Mouse (Mus musculus) liver, embryonic 12.5 days (tissue): ENCODE data around the gene Gm15217. TPM values are rescaled to one million over a fixed set of nuclear protein-coding genes. Genes with fewer than 3 reads are reported as not detected.

ENCODE experiments used
- ATAC-seq: fragments of 200-750 bp; cut with Nextera tagmentation; 2 replicates; pipeline ENCODE4 v1.8.0; 2017; ENCODE audit warnings: moderate number of reproducible peaks, mild to moderate bottlenecking, moderate library complexity
- H3K27ac ChIP-seq: fragments of 300-500 bp; sonication (generic); 2 replicates; pipeline ENCODE4 v1.5.1; 2016; ENCODE audit warnings: mild to moderate bottlenecking
- H3K27me3 ChIP-seq: fragments of 300-500 bp; sonication (generic); replicated peaks from 2 replicates; pipeline ENCODE4 v1.6.1; 2016; ENCODE audit warnings: mild to moderate bottlenecking, moderate library complexity
- H3K36me3 ChIP-seq: fragments of 300-500 bp; sonication (generic); 2 replicates; pipeline ENCODE4 v1.6.1; 2016; ENCODE audit warnings: mild to moderate bottlenecking, moderate library complexity
- H3K4me1 ChIP-seq: fragments of 300-500 bp; sonication (generic); 2 replicates; pipeline ENCODE4 v1.6.1; 2016
- H3K4me2 ChIP-seq: fragments of 300-500 bp; sonication (generic); 2 replicates; pipeline ENCODE4 v1.6.1; 2016; ENCODE audit warnings: mild to moderate bottlenecking, moderate library complexity
- H3K4me3 ChIP-seq: fragments of 300-500 bp; sonication (generic); 2 replicates; pipeline ENCODE4 v1.5.1; 2016; ENCODE audit warnings: mild to moderate bottlenecking, moderate library complexity
- H3K9ac ChIP-seq: fragments of 300-500 bp; sonication (generic); 2 replicates; pipeline ENCODE4 v1.6.1; 2016; ENCODE audit warnings: mild to moderate bottlenecking, moderate library complexity
- H3K9me3 ChIP-seq: fragments of 300-500 bp; sonication (generic); replicated peaks from 2 replicates; pipeline ENCODE4 v1.6.1; 2016; ENCODE audit warnings: mild to moderate bottlenecking, moderate library complexity
- WGBS: fragments of 180-500 bp; shearing (Covaris S2); methylation state at CpG from one replicate; pipeline ENCODE4 v1.1.7; 2016; ENCODE audit not compliant: insufficient replicate concordance; 5-methylcytosine and 5-hydroxymethylcytosine counted together
- polyA plus RNA-seq: library from polyadenylated mRNA; unstranded; fragments of >200 nt; fragmentation: Nextera tagmentation; extraction: Ambion mirVana; gene quantifications from 2 replicates; pipeline ENCODE4 v1.2.1, GENCODE M21; 2016

The Gm15217 gene
- not detected in 2 replicates for polyA plus RNA-seq

DNA sequence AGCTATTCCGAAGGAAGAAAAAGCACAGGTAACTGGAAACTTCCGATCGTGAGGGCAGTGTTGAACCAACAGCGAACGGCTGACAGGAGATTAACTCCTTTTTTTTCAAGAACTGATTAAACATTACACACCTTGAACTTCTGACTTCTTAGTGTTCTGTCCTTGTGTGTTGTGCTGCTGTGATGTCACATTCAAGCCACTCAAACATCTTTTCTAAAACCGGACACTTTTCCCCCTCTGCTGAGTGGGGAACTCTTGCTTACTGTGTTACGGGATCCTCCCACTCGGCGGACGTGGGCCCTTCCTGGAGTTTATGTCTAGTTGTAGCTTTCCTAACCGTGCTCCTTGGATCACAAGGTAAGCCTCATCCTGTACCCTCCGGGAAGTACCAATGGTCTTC is at the start of gene Gm15217:
Gene Gm15217, plus strand, starts transcription at position 130 of the 400 bp plus-strand sequence.
- H3K36me3 ChIP-seq: no peaks in the 10 kb centered on the region
- 79% methylated on average over 12 of the region's 12 CpGs for WGBS
- peaks cover 9% of the 10 kb centered on the region for H3K4me1 ChIP-seq
- no peak for ATAC-seq
- peak within 1 kb of the TSS; percentile 35 for H3K4me3 ChIP-seq
- H3K27me3 ChIP-seq: peaks cover 49% of the 10 kb centered on the region
- no peak within 1 kb of the TSS for H3K9ac ChIP-seq
- no peaks in the 10 kb centered on the region for H3K9me3 ChIP-seq
- no peak within 1 kb of the TSS for H3K27ac ChIP-seq
- peak within 1 kb of the TSS; percentile 64 for H3K4me2 ChIP-seq

GRCm38 (mm10) chr14:46333421-46334237 is 45.6 kb upstream of the Gm15217 start:
- H3K9ac ChIP-seq: no peak overlapping the region
- H3K27ac ChIP-seq: no peak overlapping the region
- no peak overlapping the region for H3K4me3 ChIP-seq
- H3K27me3 ChIP-seq: no peaks in the 10 kb centered on the region
- H3K36me3 ChIP-seq: no peaks in the 10 kb centered on the region
- ATAC-seq: no peak
- H3K9me3 ChIP-seq: no peaks in the 10 kb centered on the region
- no peak overlapping the region for H3K4me2 ChIP-seq
- no peaks in the 10 kb centered on the region for H3K4me1 ChIP-seq
- WGBS: 66% methylated on average over 8 of the region's 8 CpGs

GRCm38 (mm10) chr14:46338801-46339200 is 40.4 kb upstream of the Gm15217 start:
- ATAC-seq: no peak
- H3K4me3 ChIP-seq: no peak overlapping the region
- H3K4me1 ChIP-seq: no peaks in the 10 kb centered on the region
- H3K9me3 ChIP-seq: no peaks in the 10 kb centered on the region
- no peaks in the 10 kb centered on the region for H3K27me3 ChIP-seq
- no peaks in the 10 kb centered on the region for H3K36me3 ChIP-seq
- H3K9ac ChIP-seq: no peak overlapping the region
- no peak overlapping the region for H3K27ac ChIP-seq
- no peak overlapping the region for H3K4me2 ChIP-seq
- 62% methylated on average over 11 of the region's 11 CpGs for WGBS

DNA sequence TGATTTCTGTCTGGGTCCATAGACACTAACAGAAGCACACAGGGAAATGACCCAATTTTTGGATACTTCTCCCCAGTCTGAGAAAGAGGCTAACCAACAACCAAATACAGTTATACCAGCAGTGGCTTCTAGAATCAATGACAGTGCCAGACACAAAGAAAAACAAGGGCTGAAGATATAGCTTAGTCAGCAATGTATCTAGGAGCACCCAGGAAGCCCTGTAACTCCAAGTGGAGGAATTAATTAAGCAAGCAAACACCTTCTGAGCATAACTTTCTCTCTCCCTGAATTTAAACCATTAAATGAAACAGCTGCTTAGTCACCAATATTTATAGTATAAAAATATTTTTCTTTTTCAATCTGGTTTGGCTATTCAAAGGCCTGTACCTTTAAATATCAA is 34.5 kb upstream of the Gm15217 start:
- Histone ChIP-seq H3K4me1 (no peaks in the 10 kb centered on the region), H3K4me3 (no peak overlapping the region), H3K9ac (no peak overlapping the region), H3K4me2 (no peak overlapping the region), H3K27me3 (no peaks in the 10 kb centered on the region), H3K9me3 (peaks cover 3% of the 10 kb centered on the region; the same call in 1 of the 2 replicates), H3K36me3 (no peaks in the 10 kb centered on the region), H3K27ac (no peak overlapping the region)
- no peak for ATAC-seq

- Histone ChIP-seq H3K27ac (no peak overlapping the region), H3K4me2 (no peak overlapping the region), H3K36me3 (no peaks in the 10 kb centered on the region), H3K9ac (no peak overlapping the region), H3K4me1 (no peaks in the 10 kb centered on the region), H3K9me3 (no peaks in the 10 kb centered on the region), H3K27me3 (no peaks in the 10 kb centered on the region), H3K4me3 (no peak overlapping the region)
- ATAC-seq: no peak
- 71% methylated on average over 7 of the region's 7 CpGs for WGBS
Observed at GRCm38 (mm10) chr14:46357286-46357685, 21.9 kb upstream of the Gm15217 start.

DNA sequence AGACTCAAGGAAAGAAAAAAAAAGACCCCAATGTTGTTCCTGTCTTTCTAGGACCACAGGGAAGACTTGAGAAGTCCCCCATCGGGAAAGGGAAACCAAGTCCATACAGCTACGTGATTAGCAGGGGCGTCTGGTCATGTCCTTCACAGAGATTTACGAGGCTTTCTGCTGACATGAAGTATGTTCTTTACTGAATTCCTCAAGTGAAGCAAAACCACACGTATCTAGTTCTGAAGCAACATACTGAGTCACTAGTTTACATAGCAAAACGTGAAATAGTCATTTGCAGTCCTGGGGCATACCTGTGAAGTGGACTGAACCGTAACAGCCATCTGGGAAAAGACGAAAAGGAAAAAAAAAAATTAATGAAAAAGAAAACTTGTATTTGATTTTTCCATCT is 21.5 kb upstream of the Gm15217 start:
- Histone ChIP-seq H3K4me1 (no peaks in the 10 kb centered on the region), H3K36me3 (no peaks in the 10 kb centered on the region), H3K4me3 (no peak overlapping the region), H3K4me2 (no peak overlapping the region), H3K27me3 (no peaks in the 10 kb centered on the region), H3K9ac (no peak overlapping the region), H3K27ac (no peak overlapping the region), H3K9me3 (no peaks in the 10 kb centered on the region)
- ATAC-seq: no peak
- 64% methylated on average over 8 of the region's 8 CpGs for WGBS

DNA sequence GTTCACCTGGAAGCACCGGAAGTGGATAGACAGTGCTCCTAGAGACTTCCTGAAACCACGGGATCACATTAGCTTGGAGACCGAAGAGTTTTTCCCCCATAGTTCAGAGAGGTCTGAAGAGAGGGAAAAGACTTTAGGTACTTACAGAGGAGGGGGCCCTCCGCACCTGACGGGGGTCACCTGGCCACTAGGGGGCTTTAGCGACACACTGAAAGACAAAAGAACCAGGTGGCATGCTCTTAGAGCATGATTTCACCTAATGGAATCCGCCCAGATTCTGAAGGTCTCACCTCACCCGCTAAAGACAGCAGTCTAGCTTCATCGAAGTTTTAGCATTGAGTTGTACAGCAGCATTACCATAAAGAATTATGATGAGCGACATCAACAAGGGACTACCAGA is 16.0 kb upstream of the Gm15217 start:
- no peak for ATAC-seq
- 0 out of 2 replicates have a peak, but pooled peaks cover 4% of the 10 kb centered on the region for H3K27me3 ChIP-seq
- 28% methylated on average over 10 of the region's 10 CpGs for WGBS
- H3K4me1 ChIP-seq: no peaks in the 10 kb centered on the region
- no peak overlapping the region for H3K27ac ChIP-seq
- H3K9me3 ChIP-seq: no peaks in the 10 kb centered on the region
- H3K4me2 ChIP-seq: no peak overlapping the region
- no peaks in the 10 kb centered on the region for H3K36me3 ChIP-seq
- H3K9ac ChIP-seq: no peak overlapping the region
- H3K4me3 ChIP-seq: no peak overlapping the region

- Histone ChIP-seq H3K36me3 (no peaks in the 10 kb centered on the region), H3K27ac (no peak overlapping the region), H3K9me3 (no peaks in the 10 kb centered on the region), H3K9ac (no peak overlapping the region), H3K4me1 (no peaks in the 10 kb centered on the region), H3K4me2 (no peak overlapping the region), H3K27me3 (no peaks in the 10 kb centered on the region), H3K4me3 (no peak overlapping the region)
- WGBS: 66% methylated on average over 9 of the region's 9 CpGs
- no peak for ATAC-seq
Observed at GRCm38 (mm10) chr14:46372452-46372851, 6.8 kb upstream of the Gm15217 start.

GRCm38 (mm10) chr14:46375796-46376195 is 3.4 kb upstream of the Gm15217 start:
- no peak for ATAC-seq
- no peak overlapping the region for H3K9ac ChIP-seq
- 35% methylated on average over 5 of the region's 5 CpGs for WGBS

DNA sequence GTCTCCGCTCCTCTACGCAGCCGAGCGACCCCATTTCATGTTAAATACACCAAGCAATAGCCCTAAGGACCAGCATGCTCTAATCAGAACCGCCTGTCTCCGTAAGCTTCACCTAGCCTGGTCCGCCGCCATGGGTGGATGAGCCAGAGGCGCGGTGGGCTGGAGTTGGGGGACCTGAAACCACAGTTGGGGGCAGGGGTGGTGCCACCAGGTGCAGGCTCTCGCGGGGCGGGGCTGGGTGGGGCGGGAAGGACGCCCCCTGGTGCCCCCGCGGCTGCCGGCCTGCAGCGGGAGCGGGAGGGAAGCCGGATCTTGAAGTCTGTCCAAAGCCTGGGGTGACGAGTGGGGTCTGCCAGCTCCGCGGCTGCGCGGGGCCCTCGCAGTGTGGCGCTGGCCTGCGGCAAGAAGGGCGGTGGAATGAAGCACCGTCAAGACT is 1.1 kb downstream of the Gm15217 start:
- Histone ChIP-seq H3K27ac (no peak overlapping the region), H3K4me2 (peak overlapping the region; percentile 64), H3K4me1 (peaks cover 9% of the 10 kb centered on the region), H3K9ac (0 out of 2 replicates have a peak overlapping the region, but pooled peaks have one; percentile 7), H3K4me3 (peak overlapping the region; percentile 35), H3K9me3 (no peaks in the 10 kb centered on the region), H3K27me3 (peaks cover 58% of the 10 kb centered on the region), H3K36me3 (no peaks in the 10 kb centered on the region)
- no peak for ATAC-seq
- 17% methylated on average over 31 of the region's 31 CpGs for WGBS

More at GRCm38 (mm10) chr14:46375796-46376195, 3.4 kb upstream of the Gm15217 start:
- peaks cover 20% of the 10 kb centered on the region for H3K27me3 ChIP-seq
- H3K4me1 ChIP-seq: peaks cover 8% of the 10 kb centered on the region
- H3K27ac ChIP-seq: no peak overlapping the region
- H3K9me3 ChIP-seq: no peaks in the 10 kb centered on the region
- no peak overlapping the region for H3K4me3 ChIP-seq
- H3K36me3 ChIP-seq: no peaks in the 10 kb centered on the region
- H3K4me2 ChIP-seq: no peak overlapping the region

- H3K9me3 ChIP-seq: no peaks in the 10 kb centered on the region
- no peak for ATAC-seq
- no peak overlapping the region for H3K4me2 ChIP-seq
- no peak overlapping the region for H3K4me3 ChIP-seq
- H3K27me3 ChIP-seq: peaks cover 69% of the 10 kb centered on the region
- WGBS: 55% methylated on average over 6 of the region's 6 CpGs
- H3K27ac ChIP-seq: no peak overlapping the region
- peaks cover 20% of the 10 kb centered on the region for H3K4me1 ChIP-seq
- no peak overlapping the region for H3K9ac ChIP-seq
- no peaks in the 10 kb centered on the region for H3K36me3 ChIP-seq
Observed at GRCm38 (mm10) chr14:46381457-46381856, 2.2 kb downstream of the Gm15217 start.

DNA sequence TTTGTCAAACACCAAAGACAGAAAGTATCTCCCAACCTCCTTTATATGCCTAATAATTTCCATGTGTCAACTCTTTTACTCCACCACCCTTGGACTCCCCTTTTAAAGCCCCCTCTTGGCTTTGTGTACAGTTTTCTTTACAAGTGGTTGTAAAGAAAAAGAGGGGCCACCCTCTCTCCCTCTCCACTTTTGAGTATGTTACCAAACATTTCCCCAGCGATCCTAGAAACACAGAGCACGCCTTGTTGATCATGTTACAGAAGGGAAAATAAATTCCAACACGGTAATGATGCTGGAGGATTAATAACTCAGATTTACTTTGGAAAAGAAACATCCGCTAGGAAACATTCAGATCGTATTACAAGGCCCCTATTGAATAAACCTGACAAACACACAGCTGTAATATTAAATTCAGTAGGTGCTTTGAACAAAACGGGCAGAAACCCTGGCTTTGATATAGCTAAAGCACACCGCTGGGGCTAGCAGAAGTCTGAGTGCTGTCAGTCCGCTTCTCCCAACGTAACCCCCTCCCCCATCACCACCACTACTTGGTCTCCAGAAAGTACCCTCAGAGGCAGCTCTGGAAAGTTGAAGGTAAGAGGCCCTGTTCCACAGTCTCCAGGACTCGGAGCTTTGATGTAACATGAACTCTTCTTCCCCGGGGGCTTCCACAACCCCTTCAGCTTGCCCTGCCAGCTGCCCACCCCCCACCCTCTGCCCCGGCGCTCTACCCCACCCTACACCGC is 5.9 kb downstream of the Gm15217 start:
- ATAC-seq: no peak

More for the DNA sequence above, 5.9 kb downstream of the Gm15217 start:
- H3K36me3 ChIP-seq: no peaks in the 10 kb centered on the region
- H3K9ac ChIP-seq: peak overlapping the region; percentile 27; the same call in 1 of the 2 replicates
- H3K4me3 ChIP-seq: peak overlapping the region; percentile 56
- no peak overlapping the region for H3K27ac ChIP-seq
- H3K27me3 ChIP-seq: peaks cover 93% of the 10 kb centered on the region
- peak overlapping the region; percentile 74 for H3K4me2 ChIP-seq
- WGBS: 32% methylated on average over 14 of the region's 14 CpGs
- peaks cover 34% of the 10 kb centered on the region for H3K4me1 ChIP-seq
- no peaks in the 10 kb centered on the region for H3K9me3 ChIP-seq
